Mouse (Mus musculus) adrenal gland, adult (tissue): ENCODE measurements around the gene Slc51a.
A peak's percentile ranks its signal among the peaks of the same experiment; 100 is the strongest.

Experiments used
- DNase-seq, 2 experiments: peaks; one replicate each; pipeline ENCODE4 v3.0.0; 2022 to 2023; ENCODE audit warnings: low spot score in 1 of 2; ENCODE audit not compliant: inconsistent age in 2 of 2

The Slc51a gene

GRCm38 (mm10) chr16:32434066-32434465 is 53.6 kb downstream of the Slc51a start:
- peak in 1 of 2 experiments; percentile 61 for DNase-seq

GRCm38 (mm10) chr16:32433138-32433537 is 54.5 kb downstream of the Slc51a start:
- DNase-seq = no peak

DNA sequence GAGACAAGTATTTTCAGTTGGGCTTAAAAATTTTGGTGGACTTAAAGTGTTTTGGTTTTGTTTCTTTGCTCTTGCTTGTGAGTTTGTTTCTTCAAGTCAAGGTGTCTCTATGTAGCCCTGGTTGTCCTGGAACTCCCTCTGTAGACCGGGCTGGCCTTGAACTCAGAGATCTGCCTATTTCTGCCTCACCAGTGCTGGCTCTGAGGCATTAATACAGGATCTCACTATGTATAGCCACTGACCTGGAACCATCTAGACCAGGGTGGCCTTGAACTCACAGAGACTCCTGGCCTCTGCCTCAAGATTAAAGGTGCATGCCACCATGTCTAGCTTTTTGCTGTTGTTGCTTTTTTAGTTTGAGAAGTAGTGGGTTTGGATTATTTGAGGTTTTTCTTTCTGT is 55.8 kb downstream of the Slc51a start:
- peak in 1 of 2 experiments; percentile 58 for DNase-seq

DNA sequence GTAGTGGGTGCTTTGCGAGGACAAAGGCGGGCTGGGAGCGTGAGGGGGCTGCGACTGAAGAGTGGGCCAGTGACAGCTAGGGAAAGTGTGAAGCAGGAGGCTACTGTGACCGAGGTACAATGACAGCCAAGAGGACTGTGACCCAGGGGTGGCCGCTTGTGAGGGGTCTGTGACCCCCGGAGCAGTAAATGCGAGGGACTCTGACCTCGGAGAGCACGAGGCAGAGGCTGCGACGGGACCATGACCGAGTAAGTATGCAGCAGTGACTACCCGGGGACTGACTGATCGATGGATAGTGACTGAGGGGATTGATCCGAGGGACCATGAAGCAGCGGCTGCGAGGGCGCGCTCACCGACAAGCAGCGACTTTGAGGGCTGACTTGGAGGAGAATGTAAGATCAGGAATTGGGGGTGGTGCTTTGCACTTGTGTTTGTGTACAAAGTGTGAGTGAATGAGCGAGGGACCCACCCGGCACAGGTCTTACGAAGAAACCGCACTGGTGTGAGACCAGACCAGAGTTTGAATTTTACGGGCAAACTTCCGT is 56.6 kb downstream of the Slc51a start:
- no peak for DNase-seq

GRCm38 (mm10) chr16:32430474-32431046 is 57.1 kb downstream of the Slc51a start, which contains the start of gene Pcyt1a:
Gene Pcyt1a, plus strand, starts transcription at chr16:32430921.
- DNase-seq = peak; percentile 93 to 98

DNA sequence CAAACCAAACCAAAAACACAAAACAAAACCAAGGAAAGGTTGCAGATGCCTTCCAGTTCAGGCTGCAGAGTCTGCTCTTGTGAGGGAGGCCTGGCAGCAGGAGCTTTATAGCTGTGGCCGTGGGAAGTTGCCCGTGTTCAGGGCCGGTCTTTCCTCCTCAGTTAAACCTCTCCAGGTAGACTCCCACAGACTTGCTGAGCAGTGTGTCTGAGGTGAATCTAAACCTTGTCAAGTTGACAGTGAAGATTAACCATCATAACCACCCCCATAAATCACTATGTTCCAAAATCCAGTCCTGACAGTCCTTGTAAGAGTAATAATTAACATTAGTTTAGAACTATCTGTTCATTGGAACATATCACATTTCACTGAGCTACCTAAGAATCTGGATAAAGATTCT is 60.2 kb downstream of the Slc51a start:
- no peak for DNase-seq
